Mouse (Mus musculus): Measurements from ENCODE around the gene Syn2.

The Syn2 gene

DNA sequence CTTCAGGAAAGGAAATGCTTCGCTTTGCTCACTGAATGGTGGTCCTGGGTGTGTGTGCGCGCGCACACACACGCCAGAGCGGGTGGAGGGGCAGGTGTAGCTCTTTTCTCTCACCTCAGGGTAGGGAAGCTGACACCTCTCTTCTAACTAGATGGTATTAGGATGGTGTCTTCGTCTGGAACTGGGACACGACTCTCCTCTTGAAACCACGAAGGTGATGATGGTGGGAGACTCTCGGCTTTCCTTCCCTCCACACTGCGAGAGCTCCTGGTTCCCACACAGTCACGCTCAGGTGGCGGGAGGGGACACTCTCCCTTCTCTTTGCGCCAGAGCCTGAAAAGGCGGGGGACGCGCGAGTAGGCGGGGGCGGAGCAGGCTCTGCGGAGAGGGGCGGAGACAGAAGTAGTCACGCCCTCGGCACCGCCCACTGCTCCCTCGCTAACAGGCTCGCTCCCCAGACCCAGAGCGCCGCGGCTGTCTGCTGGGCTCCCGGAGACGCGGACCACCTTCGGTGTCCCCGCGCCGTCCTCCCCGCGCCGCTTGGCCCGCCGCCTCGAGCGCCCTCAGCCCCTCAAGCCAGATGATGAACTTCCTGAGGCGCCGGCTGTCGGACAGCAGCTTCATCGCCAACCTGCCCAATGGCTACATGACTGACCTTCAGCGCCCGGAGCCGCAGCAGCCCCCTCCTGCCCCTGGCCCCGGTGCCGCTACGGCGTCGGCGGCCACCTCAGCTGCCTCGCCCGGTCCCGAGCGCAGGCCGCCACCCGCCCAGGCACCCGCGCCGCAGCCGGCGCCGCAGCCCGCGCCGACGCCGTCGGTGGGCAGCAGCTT, at the start of gene Syn2:
Gene Syn2 (plus strand): TSS at position 402 of the 831 bp plus-strand sequence.
- DNase-seq (ENCODE audit: low read depth, low spot score) = peak; percentile 90

DNA sequence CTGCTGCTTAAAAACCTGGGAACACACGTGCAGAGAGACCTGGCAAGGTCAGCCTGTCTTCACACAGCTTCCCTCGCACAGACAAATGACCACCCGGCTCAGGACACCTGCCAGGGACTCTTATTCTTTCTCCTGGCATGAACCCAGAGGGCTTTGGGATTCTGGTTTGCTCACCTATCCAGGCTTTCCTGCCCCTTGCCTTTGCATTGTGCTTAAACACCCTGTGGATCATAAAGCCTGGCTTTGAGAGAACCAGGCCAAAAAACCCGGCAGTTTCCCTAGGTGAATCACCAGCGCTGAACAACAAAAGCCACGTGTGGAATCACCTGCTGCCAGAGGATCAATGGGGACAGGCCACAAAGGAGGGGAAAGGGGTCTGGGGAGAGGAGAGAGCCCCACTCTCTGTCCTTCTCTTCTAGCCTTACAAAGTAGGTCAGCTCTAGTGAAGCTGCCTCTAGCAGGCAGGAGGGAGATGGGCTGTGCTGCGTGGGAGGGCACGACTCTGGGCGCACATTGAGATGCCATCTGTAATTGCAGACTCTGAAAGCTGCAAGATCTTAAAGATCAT, 49.3 kb upstream of the Syn2 start:
- no peak for DNase-seq (ENCODE audit: low read depth, low spot score)

DNA sequence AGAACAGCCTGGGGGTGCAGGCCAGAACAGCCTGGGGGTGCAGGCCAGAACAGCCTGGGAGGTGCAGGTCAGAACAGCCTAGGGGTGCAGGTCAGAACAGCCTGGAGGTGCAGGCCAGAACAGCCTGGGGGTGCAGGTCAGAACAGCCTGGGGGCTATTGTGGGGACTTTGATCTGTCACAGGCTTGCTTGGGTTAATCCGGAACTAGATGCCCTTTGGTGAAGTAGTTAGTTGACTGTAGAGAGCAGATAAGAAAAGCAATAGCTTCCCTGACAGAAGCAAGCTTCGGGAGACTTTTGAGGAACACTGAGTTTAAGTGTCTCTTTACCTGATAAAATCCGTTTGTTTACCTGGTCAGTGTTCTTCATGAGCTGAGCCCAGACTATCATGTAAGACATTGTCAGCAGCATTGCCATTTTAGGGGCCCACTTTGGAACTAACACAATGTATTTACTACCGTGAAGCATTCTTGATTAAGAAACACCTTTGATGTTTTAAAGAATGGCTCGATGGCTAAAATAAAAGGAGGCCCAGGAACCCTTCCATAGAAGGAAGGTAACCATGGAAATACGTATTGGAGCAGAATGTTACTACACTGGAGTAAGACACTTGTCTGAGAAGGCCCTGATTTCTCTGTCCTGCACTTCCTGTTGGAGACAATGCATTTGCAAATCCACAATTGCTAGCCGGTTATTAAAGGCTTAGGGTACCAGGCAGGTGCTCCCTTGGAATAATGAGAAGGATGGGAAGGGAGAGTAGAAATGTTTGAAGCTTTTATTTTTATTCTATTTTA, 46.2 kb upstream of the Syn2 start:
- DNase-seq (ENCODE audit: low read depth, low spot score) = no peak

DNA sequence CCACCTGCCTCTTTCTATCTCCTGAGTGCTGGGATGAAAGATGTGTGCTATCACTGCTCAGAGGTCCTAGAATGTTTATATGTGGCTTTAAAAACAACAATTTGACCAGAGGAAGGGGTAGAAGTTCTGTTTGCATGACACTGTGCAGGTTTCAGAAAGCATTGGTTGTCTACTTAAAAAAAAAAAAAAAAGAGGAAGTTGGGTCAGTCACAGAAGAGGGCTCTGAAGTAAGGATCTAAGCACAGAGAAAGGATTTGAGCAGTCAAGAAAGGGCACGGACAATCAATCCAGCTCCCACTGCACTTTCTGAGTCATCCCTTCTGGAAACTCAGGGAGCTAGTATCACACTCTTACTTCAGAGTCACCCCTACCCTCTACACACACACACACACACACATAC, 43.0 kb upstream of the Syn2 start:
- DNase-seq (ENCODE audit: low read depth, low spot score) = no peak

DNA sequence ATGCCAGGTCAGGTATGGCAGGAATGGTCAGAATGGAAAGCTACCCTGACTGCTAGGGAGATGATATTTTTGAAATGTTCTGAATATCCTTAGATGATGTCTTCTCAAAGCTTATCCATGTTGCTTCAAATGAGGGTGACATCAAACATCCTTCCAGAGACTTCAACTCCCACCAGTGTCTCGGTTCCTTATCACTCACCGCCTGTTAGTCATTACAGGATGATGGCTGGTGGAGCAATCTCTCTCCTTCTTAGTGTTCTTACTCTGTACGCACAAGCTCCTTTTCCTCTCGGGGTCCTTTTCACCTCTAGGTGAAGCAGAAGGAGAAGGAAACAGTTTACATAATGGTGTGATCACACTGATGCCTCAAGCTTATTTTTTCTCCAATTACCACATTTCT, 32.2 kb upstream of the Syn2 start:
- no peak for DNase-seq (ENCODE audit: low read depth, low spot score)

DNA sequence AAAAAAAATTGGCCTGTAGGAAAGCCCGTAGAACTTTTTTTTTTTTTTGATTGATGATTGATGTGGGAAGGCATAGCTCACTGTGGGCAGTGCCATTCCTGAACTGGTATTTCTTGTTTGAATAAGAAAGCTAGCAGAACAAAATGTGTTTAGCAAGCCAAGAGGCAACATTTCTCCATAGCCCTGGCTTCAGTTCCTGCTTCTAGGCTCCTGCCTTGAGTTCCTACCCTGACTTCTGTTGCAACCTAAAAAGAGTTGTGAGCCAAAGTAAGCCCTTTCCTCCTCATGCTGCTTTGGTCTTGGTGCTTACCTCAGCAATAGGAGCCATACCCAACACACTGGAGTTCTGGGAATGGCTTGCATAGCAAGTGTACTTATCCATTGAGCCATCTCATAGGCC, 23.3 kb upstream of the Syn2 start:
- DNase-seq (ENCODE audit: low read depth, low spot score) = no peak

DNA sequence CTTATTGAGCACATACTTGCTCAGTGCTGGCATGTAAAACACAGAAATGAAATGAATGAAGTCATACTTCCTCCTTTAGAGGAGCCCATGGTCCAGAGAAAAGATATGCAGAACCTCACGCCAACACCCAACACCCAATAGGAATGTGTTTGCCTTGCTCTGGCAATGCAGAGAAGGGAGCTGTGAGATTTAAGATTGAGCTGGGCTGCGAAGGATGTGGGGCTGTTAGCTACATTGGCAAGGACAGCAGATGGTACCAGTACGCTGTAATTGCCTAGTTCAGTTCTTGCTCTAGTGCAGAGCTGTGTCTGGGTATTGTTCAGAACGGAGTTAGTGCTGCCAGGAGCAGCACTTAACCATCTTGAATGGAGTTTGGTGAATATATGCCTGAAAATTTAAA, 12.5 kb upstream of the Syn2 start:
- no peak for DNase-seq (ENCODE audit: low read depth, low spot score)

DNA sequence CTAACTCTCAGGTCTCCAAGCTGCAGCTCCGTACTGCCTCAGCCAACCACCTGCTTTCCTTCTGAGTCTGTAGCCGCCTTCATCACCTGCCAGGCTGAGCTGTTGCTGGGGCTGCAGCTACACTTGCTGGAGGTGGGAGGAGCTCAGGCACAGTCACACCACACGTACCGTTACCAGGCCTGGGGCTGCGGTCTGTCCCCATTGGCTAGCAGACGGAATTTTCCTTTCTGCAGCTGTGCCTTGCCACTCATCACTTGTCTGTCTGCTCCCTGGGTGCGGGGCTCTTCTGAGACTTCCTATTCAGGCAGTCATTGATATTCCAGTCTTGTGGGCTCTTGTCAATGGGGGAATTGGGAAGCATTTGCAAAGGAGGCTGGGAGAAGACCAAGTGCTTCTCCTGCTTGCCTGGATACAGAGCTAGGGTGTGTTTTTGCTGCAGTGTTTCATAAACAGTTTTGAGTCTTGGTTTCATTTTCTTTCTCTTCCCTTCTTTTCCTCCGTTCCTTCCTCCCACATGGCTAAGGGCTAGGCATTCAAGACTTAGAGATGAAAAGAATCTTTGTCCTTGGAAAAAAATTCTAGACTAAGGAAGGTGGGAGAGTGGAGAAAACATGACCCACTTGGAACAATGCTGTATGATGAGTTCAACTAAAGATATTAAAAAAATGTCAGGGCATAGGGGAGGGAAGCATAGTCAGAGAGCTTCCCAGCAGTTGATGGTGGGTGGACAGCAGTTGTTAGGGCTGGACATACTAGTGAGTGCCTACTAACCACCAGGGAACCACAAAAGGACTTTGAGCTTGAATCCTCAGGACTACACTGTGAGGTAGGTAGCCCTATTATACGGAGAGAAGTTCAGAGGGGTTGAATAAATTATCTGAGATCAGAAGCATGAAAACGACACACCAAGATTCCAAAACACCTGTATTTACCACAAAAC, 11.2 kb upstream of the Syn2 start:
- peak; percentile 79 for DNase-seq (ENCODE audit: low read depth, low spot score)

DNA sequence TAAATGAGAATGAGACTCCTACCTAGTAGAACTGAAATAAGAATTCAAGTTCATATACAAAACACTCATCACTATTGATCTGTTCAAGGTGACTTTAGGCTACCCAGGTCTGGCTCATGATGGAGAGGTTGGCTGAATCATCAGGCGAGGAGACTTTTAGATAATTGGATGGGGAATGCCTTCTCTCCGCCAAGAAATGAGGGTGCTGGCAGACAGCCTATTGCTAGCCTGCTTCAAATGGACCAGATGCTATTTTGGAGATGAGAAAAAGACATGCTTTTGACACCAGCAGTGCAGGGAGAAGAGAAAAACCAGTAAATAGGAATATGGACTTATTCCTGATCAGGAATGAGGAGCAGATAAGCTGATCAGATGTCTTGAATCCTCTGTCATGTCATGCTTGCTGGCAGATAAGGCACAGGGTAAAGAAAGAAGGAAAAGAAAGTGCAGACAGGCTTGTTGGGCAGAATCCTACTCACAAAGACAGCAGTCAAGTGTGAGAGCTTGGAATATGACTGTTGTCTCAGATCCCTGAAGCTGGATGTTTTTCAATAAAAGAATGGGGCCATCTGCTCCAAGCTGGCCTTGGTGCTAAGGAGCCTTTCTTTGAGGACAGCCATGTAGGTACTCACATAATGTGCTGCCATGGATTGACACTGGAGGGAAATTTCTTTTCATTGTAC, 9.9 kb upstream of the Syn2 start:
- DNase-seq (ENCODE audit: low read depth, low spot score) = no peak

DNA sequence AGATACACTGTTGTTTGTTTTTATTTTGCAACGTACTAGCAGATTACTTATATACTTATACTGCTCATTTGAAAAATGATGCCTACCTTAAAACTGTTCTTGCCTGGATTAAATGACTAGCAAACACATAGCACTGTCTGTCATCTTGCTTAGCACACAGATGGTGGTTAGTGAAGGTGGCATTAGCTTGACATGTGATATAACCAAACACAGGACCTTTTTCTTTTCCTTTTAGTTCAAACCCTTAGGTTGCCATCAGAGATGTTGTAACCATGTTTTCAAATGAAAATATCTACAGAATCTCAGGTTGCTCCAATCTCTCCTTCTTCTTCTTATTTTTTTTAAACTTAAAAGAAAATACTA, 9.4 kb upstream of the Syn2 start:
- DNase-seq (ENCODE audit: low read depth, low spot score) = no peak

DNA sequence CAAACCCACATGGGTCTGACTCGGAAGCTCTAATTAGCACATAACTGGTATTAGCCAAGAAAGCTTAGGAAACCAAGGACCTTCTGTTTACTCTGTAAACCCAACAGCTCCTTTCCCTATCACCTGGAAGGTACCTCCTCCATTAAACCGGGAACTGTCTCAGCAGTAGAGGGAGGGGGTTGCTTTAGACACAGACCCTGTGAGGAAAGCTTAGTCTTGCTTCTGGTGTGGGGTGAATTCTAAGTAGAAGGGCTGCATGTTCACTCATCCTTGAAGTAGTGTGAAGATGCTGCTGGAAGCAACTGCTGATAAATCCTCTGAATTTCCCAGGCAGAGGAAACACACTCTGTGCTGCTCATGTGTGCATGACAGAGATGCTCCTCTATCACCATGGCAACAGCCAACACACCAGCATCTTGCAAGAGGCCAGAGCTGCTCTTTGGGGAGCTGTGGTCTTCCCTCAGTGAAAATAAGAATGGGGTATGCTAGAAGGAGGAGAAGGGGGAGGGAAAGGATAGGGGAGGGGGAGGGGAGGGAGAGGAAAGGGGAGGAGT, 8.4 kb upstream of the Syn2 start:
- peak; percentile 7 for DNase-seq (ENCODE audit: low read depth, low spot score)

DNA sequence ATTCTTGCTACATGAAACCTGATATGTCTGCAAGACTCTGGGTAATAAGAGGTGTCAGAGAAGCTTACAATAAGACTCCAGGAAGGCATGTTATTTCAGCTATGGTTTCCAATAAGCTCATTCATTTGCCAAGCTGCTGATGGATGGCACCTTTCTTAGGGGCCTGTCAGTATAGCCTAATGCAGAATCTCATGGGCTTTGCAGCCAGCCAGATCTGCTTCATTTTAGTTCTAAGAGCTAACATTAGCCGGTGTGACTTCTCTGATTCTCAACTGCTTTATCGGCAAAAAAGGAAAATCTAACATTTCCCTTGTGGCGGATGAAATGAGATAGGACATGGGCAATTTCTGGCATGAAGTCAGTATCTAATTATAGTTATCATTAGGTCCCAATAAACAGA, 7.9 kb upstream of the Syn2 start:
- DNase-seq (ENCODE audit: low read depth, low spot score) = no peak

DNA sequence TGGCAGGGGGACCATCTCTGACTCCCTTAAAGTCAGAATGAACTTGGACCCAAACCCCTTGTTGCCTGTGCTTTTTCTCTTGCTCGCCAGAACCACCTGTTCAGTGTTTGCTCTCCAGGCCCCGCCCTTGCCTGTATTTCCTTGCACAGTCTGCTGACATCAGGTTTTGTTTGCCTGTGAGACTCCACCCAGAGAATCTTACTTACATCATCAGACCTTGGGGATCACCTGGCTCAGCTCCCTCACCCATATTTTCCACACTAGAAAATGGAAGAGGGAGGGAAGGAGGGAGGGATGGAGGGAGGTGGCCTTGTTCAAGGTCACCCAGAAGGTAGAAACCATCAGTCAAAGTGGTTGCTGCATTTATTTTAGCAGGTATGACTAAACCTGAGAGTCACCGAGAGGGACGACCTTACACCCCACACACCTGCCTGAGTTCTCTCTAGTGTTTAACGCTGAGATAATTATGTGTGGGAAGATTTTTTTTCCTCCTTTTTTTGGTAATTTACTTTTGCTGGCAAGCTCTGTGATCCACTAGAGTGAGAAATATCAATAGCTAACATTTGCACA, 7.4 kb upstream of the Syn2 start:
- peak; percentile 5 for DNase-seq (ENCODE audit: low read depth, low spot score)

DNA sequence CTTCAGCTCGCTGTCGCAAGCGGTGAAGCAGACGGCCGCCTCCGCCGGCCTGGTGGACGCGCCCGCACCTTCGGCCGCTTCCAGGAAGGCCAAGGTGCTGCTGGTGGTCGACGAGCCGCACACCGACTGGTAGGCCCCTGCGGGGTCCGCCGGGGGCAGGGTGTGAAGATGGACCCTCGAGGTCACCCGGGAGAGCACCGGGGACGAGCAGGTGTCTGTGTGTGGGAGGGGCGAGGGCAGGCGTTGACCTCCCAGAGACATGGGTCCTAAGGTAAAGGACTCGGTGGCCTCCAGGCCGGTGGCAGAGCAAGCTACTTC, 589 bp downstream of the Syn2 start:
- peak; percentile 13 for DNase-seq (ENCODE audit: low read depth, low spot score)

DNA sequence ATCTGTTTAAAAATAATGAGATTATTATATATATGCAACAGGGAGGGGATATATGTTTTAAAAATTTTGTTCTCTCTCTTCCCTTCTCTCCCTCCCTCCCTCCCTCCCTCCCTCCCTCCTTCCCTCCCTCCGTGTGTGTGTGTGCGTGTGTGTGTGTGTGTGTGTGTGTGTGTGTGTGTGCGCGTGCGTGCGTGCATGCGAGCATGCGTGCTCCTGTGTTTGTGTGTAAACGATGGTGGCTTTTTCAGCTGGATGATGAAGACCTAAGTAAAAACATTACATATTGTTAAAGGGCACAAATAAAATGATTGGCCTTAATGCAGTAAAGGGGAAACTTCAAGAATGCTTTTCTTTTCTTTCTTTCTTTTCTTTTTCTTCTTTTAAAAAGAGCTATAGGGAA, 1.5 kb downstream of the Syn2 start:
- DNase-seq (ENCODE audit: low read depth, low spot score) = no peak

DNA sequence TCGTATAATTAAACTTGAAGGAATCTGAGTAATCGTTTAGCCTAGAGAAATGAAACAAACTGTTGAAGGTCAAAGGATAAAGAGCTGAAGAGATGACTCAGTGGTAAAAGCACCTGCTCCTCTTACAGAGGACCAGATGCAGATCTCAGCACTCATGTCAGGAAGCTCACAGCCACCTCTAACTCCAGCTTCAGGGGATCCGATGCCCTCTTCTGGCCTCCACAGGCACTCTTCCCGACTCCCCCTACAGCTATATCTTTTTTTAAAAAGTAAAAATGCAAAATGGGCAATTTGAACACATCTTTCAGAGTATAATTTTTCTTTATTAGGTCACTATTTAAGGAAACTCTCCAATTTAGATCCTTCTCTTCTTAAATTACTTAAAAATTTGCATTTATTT, 6.7 kb downstream of the Syn2 start:
- DNase-seq (ENCODE audit: low read depth, low spot score) = no peak

DNA sequence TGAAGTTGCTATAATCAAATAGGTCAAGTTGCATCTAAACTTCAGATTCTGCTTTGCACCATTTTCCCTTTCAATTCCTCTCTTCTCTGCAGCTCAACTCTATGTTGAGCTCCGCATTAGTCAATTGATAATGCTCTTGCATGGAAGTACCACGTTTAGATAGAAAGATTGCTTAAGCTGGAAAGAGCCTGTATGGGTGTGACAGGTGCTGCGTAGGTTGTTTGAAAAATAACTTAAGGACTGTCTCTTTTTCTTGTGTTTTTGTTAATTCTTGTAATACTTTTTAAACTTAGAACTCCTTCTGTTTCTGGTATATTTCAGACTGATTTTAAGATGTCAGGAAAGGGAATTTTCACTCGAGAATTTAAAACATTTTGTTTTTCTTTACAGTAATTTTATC, 26.5 kb downstream of the Syn2 start:
- DNase-seq (ENCODE audit: low read depth, low spot score) = no peak

DNA sequence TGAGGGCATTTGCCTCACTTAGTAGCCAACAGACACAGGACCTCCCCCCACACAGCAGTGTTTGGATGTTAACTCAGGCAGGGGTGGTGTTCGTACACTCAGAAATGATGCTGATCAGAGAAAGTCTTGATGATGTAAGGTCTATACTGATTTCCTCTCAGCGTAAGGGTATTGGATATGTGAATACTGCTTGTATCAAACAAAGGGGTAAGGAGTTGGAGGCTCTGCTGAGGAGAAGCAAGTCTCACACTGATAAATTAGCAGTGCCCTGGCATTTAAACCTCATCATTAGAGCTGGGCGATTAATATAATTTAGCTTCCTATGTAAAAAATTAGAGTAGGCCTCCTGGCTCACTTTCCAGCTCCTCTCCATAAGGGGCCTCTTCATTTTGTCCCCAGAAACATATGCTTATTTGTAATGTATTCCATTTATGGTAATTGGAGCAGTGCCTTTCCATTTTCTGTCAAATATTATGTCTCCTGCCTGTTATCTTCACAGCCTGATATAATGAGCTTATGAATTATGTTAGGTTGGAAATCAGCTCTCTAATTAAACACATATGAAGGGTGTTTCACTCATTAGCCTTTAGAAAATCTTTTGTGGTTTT, 31.3 kb downstream of the Syn2 start:
- no peak for DNase-seq (ENCODE audit: low read depth, low spot score)

DNA sequence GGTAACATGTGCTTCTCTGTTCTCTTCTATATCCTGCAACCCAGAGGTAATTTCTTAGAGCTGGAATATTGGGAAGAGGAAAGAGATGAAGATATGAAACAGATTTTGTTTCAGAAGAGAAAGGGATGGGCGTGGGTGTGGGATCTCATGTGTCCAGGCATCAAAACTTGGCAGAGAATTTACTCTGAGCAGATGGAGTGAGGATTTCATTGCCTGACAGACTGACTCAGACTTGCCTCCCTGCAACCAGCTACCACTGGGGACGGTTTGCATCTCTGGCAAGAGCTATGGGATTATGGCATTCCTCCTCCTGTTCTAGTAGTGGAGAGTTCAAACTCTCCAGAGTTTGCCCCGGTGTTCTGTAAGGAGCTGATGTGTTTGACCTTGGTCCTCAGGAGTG, 34.2 kb downstream of the Syn2 start:
- no peak for DNase-seq (ENCODE audit: low read depth, low spot score)

DNA sequence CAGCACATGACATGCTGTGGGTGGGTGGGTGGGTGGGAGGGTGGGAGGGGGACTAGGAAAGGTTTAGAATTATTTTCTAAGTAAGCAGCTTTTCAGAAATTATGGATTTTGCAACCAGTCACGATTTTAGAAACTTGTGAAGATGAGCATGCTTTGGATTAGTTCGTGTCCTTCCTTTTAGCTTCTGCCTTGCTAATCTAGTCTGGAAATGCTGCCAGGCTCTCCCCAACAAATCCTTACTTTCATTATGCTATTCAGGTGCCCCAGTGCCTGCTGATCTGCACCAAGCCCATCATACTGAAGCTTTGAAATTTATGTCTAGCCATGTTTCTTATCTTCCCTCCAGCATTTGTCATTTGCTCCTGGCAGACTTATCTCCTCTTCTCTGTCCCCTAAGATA, 34.8 kb downstream of the Syn2 start:
- no peak for DNase-seq (ENCODE audit: low read depth, low spot score)
